Mouse (Mus musculus) adrenal gland, postnatal 4 days (tissue): ENCODE measurements around the gene Trem2. TPM values are rescaled to one million over a fixed set of nuclear protein-coding genes. Genes with fewer than 3 reads are reported as not detected.
"Not testable (repeated sequence)": the region's sequence is repeated elsewhere in the genome, so short reads cannot be mapped to it uniquely, and the experiment has no call there.

ENCODE experiments used
- DNase-seq, 2 experiments: peaks; one replicate each; pipeline ENCODE4 v3.0.0; 2021 to 2022; ENCODE audit warnings: low spot score in 2 of 2, mixed read lengths in 2 of 2
- long read RNA-seq, 2 experiments: library from polyadenylated mRNA; stranded (forward); transcript quantifications; one replicate each; pipeline ENCODE4 v2.0.0; 2021
- total RNA-seq, 2 experiments: library from RNA; stranded (reverse); gene quantifications; 2 replicates each; pipeline ENCODE4 v1.2.3; 2021

Trem2 gene
- 1 to 10 TPM; 2.1 to 3.1 TPM for total RNA-seq
- long read RNA-seq, experiment 1, partial matches to known transcripts, result 0 of 1 reads
- long read RNA-seq, experiment 1, other reads (novel, unspliced or antisense), result 0 of 1 reads
- long read RNA-seq, experiment 2, partial matches to known transcripts, result 0 of 4 reads
- long read RNA-seq, experiment 2, other reads (novel, unspliced or antisense), result 0 of 4 reads

- no peak for DNase-seq
Observed at GRCm38 (mm10) chr17:48346231-48346630, at the start of gene Trem2. Gene Trem2, plus strand, starts transcription at chr17:48346401.

GRCm38 (mm10) chr17:48299203-48299602, 47.0 kb upstream of the Trem2 start, which contains the start of gene Treml2:
Gene Treml2, plus strand, starts transcription at chr17:48299498.
- no peak for DNase-seq

- DNase-seq, result no peak
Observed at GRCm38 (mm10) chr17:48299756-48300155, 46.4 kb upstream of the Trem2 start.

- no peak for DNase-seq
Observed at GRCm38 (mm10) chr17:48300199-48300598, 46.0 kb upstream of the Trem2 start.

GRCm38 (mm10) chr17:48300861-48301260, 45.3 kb upstream of the Trem2 start:
- DNase-seq, result no peak

GRCm38 (mm10) chr17:48301792-48302191, 44.4 kb upstream of the Trem2 start:
- no peak for DNase-seq

GRCm38 (mm10) chr17:48312124-48312523, 34.1 kb upstream of the Trem2 start:
- DNase-seq, result no peak

GRCm38 (mm10) chr17:48315905-48316579, 30.2 kb upstream of the Trem2 start, which contains the start of gene B430306N03Rik:
Gene B430306N03Rik, plus strand, starts transcription at chr17:48316141.
- DNase-seq, result not testable (repeated sequence)

GRCm38 (mm10) chr17:48318686-48319085, 27.5 kb upstream of the Trem2 start:
- DNase-seq, result no peak

- no peak for DNase-seq
Observed at GRCm38 (mm10) chr17:48321279-48321678, 24.9 kb upstream of the Trem2 start.

- no peak for DNase-seq
Observed at GRCm38 (mm10) chr17:48323236-48323635, 23.0 kb upstream of the Trem2 start.

GRCm38 (mm10) chr17:48324258-48324657, 21.9 kb upstream of the Trem2 start:
- no peak for DNase-seq

- no peak for DNase-seq
Observed at GRCm38 (mm10) chr17:48325093-48325492, 21.1 kb upstream of the Trem2 start.

- no peak for DNase-seq
Observed at GRCm38 (mm10) chr17:48325638-48326037, 20.6 kb upstream of the Trem2 start.

- DNase-seq, result no peak
Observed at GRCm38 (mm10) chr17:48326656-48327055, 19.5 kb upstream of the Trem2 start.

- no peak for DNase-seq
Observed at GRCm38 (mm10) chr17:48332524-48332923, 13.7 kb upstream of the Trem2 start.

- no peak for DNase-seq
Observed at GRCm38 (mm10) chr17:48334186-48334585, 12.0 kb upstream of the Trem2 start.

- DNase-seq, result peak; percentile 54 to 77
Observed at GRCm38 (mm10) chr17:48336857-48337256, 9.3 kb upstream of the Trem2 start.

- no peak for DNase-seq
Observed at GRCm38 (mm10) chr17:48340267-48340666, 5.9 kb upstream of the Trem2 start.

GRCm38 (mm10) chr17:48341947-48342346, 4.3 kb upstream of the Trem2 start:
- DNase-seq, result no peak

GRCm38 (mm10) chr17:48343065-48343464, 3.1 kb upstream of the Trem2 start:
- DNase-seq, result no peak

GRCm38 (mm10) chr17:48345824-48346223, 377 bp upstream of the Trem2 start:
- no peak for DNase-seq

- no peak for DNase-seq
Observed at GRCm38 (mm10) chr17:48346834-48347233, 633 bp downstream of the Trem2 start.
